Mouse (Mus musculus): ENCODE data around the gene Lyl1. TPM values are rescaled to one million over a fixed set of nuclear protein-coding genes. Genes with fewer than 3 reads are reported as not detected.

The Lyl1 gene
- 1 to 10 TPM; 2.7 to 4.3 TPM for total RNA-seq (2021)
- long read RNA-seq, experiment 1, partial matches to known transcripts = 0 of 1 reads
- long read RNA-seq, experiment 1, other reads (novel, unspliced or antisense) = 0 of 1 reads
- long read RNA-seq, experiment 2, partial matches to known transcripts = 1 of 1 reads
- long read RNA-seq, experiment 2, other reads (novel, unspliced or antisense) = 0 of 1 reads

DNA sequence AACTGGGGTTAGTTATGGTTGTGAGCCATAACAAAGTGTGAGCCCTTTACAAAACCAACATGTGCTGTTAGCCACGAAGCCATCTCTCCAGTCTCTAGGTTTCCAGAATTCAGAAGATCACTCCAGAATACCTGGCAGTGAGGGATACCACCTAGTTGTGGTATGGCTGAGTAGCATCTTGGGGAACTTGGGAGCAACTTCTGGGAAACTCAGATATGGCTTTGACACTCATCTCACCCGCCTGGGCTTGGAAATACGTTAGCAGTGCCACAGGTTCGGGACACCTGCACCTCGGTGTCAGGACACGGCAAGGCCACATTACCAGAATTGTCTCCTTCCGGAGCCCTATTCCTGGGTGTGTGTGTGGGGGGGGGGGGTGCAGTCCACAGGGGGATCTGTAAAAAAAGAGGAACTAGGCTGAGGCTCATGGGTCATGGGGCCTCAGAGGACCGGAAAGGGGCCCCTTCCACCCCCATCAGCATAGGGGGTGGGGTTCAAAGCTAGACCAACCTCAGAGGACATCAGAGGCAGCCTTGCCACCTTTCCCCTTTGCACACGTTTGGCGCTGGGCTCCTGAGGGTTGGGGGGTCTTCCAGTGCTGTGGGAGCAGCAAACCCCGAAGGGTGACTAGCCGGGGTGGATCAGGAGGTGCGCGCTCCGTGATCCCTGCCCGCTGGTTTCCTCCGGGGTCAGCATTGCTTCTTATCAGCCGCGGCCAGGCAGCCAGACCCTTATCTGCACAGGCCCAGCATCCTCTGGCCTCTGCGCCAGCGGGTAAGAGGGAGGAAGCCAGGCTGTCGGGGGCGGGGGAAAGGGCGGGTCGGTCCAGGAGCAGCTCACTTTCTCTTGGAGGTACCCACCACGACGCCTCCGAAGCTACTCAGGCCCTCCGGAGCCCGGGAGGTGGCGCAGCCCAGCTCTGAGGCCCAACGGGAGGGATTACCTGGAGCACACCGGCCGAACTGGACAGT, at the start of gene Lyl1:
TSS of gene Lyl1 (plus strand) at position 517 of the 971 bp plus-strand sequence.
- DNase-seq (ENCODE audit: low spot score in 2 of 2) = peak in 1 of 2 experiments; percentile 17
- intact Hi-C loops (cut with DNase I) = no loop called here

DNA sequence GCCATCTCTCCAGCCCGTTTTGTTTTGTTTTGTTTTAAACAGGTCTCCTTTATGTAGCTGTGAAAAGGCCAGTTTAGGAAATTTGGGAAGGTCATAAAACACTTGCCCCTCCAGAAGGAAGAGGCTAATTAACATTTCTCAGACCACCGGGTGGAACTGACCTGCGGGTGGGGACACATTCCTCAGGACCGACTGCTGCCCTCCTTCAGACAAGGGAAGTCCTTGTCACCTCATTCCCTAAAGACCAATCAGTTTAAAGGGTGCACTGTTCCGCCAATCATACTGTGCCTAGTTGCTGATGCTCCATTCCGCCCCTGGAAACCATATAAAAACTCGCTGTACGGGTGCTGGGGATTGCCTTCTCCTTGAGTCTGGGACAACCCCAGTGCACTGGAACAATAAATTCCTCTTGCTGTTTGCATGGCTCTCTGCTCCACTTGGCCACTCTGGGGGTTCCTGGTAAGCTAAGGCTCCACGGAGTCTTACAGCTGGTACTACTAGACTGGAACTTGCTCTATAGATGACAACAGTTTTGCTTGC, 48.1 kb upstream of the Lyl1 start:
- DNase-seq (ENCODE audit: low spot score in 2 of 2) = no peak
- intact Hi-C loops (cut with DNase I) = no loop called here

DNA sequence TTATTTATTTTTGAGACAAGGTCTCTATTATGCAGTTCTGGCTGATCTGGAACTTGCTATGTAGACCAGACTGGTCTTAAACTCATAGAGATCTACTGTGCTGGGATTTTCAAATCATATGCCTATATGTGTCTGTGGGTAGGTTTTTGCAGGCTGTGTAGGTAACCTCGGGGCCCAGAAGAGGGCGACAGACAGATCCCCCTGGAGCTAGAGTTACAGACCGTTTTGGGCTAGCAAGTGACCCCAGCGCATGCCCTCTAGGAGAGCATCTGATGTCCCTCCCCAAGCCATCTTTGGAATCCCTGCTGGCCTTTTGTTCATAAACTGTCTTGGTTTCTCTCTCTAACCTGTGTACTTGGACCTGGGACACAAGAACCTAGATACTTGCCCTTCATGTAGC, 46.7 kb upstream of the Lyl1 start:
- DNase-seq (ENCODE audit: low spot score in 2 of 2) = no peak

DNA sequence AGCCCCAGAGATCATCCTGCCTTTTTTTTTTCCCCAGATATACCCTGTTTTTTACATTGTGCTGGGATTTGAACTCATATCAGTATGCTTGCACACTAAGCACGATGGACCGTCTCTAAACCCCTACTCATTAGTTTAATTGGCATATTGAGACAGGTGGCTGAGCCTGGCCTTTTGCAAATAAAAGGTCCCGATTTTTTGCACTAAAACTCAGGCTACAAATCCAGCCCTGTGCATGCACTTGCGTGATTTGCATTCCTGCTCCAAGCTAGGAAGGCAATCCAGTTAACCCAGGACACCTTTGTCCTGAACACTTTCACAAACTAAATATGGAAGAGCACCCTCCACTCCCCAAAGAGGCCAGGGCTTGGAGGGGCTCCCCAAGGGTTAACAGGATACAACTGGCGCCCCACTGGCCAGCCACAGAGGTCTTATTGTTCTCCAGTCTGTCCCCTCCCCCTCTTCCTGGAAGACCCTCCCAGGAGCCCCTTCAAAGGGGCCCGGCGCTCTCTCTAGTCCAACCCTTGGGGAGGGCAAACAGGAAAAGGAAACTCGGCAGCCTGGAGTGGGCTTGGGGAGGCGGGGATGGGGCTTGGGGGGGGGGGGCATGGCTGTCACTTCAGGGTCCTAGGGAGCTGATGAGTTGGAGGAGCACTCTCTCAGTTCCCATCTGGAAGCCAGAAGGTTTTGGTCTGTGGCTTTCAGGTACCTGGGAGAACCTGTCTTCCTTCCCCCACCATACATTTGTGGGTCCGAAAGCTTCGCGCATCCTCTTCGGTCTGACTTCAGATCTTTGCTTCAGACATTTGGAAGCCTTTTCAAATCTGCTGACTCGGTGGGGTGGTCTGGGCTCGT, 45.7 kb upstream of the Lyl1 start:
- intact Hi-C loops (cut with DNase I) = no loop called here
- no peak for DNase-seq (ENCODE audit: low spot score in 2 of 2)

More for the DNA sequence above, 46.7 kb upstream of the Lyl1 start:
- intact Hi-C loops (cut with DNase I) = no loop called here

DNA sequence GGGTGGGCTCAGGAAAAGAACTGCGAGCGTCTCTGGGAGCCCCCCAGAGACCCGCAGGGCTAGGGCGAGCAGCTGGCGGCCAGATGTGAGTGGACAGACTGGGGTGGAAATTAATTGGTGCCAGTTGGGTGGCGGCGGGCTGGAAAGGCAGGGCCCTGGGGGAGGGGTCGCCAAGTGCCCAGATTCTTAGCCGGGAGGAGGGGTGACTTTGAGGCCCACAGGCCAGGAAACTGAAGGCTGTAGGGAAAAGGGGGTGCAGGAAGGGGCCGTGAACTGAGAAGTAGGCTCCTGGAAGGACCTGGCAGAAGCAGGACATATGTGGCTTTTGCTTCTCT, 45.1 kb upstream of the Lyl1 start:
- no peak for DNase-seq (ENCODE audit: low spot score in 2 of 2)
- intact Hi-C loops (cut with DNase I) = no loop called here

DNA sequence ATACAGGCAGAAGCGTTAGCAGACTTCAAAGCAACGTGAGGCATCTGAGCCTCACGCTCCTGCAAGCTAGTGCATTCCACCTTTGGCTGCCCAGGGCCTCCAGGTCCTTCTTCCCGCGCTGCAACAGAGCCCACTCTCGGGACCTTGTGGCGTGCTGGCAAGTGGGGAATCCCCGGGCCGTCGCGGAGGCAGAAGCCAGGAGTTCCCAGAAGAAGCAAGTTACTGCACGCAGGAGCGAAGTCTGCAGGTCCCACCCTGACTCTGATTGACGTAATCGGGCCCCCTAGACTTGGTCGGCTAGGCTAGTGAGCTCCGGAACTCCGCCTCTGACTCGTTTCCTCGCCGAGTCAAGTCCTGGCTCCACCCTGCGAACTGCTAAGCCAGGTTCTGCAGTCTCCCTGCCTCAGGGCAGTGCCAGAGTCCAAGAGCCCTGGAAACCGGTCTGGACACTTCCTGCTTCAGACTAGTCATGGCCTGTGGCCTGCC, 44.6 kb upstream of the Lyl1 start:
- DNase-seq (ENCODE audit: low spot score in 2 of 2) = no peak
- intact Hi-C loops (cut with DNase I) = no loop called here

DNA sequence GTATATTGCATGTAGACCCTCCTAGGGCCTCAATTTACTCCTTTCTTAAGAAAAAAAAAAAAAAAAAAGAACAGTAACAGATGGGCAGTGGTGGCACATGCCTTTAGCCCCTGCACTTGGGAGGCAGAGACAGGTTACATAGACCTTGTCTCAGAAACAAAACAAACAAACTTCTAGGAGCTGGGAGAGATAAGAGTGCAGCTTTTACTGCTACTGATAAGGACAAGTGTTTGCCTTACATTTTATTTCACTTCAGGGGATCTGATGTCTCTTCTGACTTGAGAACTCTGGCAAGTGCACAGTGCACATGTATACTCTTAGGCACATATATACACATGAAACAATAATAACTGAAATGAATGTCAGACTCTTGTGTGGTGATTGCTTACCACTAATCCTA, 44.1 kb upstream of the Lyl1 start:
- intact Hi-C loops (cut with DNase I) = no loop called here
- no peak for DNase-seq (ENCODE audit: low spot score in 2 of 2)

DNA sequence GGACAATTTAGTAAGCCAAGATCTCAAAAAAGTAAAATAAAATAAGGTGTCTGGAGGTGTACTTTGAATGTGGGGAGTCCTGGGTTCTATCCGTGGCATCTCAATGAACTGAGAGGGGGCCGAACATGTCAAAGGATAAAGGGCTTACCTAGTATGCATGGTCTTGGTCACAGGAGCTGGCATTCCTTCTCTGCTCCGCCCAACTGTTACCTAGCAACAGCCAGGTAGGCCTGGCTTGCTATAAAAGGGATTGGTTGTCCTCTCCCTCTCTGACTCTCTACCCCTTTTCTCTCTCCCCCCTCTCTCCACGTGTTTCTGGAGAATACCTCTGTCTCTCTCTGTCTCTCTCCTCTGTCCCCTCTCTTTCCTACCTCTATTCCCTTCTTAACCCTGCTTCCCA, 43.6 kb upstream of the Lyl1 start:
- intact Hi-C loops (cut with DNase I) = no loop called here

DNA sequence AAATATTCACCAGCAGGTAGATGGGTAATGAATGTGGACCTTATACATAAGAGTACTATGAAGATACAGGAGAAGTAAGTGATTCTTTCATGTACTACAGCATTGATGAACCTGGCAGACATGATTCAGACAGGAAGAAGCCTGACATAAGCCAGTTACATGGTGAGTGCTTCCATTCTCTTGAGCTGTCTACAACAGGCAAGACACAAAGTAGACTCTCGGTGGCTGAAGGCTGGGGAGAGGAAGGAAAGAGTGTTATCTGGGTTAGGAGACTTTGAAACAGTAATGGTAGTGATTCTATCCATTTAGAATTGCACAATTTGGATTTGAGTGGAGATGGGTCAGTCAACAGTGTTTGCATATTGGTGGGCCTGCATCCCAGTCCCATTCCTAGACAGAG, 42.3 kb upstream of the Lyl1 start:
- no peak for DNase-seq (ENCODE audit: low spot score in 2 of 2)
- intact Hi-C loops (cut with DNase I) = no loop called here

More for the DNA sequence above, 43.6 kb upstream of the Lyl1 start:
- no peak for DNase-seq (ENCODE audit: low spot score in 2 of 2)

DNA sequence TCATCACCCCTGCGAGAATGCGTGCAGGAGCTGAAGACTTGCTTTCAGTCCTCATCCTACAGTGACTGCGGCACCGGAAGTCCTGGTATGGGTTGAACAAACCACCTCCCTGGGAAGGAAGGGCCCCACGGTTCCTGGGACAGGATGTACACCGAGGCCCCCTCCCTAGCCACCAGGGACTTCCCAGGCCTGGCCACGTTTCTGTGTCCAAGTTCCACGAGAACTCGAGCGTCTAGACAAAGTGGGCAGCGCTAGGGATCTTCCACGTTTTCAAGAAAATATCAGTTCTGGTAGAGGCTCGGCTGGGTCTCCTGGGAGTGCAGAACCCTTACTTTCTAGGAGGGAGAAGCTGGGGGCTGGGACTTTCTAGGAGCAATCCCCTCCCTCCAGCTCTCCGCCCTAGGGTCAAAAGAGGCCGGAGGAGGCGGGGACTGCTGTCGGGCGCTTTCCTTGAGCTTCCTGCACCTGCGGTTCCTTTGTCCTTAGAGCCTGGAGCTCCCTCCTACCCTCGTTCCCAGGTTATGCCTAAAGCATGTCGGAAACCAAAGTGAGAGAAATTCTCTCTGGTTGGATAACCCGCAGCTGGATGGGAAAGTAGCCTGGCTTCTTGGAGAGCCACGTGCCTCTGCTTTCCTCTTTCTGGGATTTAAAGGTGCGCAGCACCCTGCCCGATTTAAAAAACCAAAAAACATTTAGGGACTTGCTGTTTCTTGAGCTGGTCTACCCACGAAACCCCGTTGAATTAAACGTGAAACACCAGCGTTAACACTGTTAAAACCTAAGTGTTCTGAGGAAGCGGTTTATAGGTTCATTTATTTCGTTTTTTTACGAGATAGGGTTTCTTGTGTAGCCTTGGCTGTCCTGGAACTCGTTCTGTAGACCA, 41.1 kb upstream of the Lyl1 start:
- no peak for DNase-seq (ENCODE audit: low spot score in 2 of 2)
- intact Hi-C loops (cut with DNase I) = no loop called here

DNA sequence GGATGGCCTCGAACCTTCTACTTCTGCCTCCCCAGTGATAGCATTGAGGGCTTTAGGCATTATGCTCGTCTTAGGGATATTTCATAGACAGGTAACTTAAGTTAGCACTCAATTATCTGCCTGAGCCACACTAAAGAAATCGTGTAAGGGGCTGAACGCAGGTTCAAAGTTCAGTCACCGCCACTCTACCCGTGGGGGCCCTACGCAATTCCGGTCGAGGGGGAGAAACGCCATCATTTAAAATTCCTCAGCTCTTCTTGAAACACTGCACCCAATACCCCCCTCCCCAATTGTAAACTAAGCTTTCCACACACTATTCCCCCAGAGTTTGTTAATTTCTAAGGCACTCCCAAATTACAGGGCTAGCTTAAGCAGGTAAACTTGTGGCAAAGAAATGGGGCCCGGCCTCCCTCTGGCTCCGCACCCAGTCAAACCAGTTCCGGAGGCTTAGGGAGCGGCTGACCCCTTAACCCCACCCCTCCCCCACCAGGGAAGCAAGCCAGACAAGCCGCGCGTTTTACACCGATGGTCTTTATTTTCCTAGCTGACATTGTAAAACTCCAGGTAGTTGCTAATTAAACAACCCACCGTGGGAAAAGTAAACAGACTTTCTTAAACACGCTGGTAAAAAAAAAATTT, 40.3 kb upstream of the Lyl1 start:
- DNase-seq (ENCODE audit: low spot score in 2 of 2) = no peak
- intact Hi-C loops (cut with DNase I) = no loop called here

DNA sequence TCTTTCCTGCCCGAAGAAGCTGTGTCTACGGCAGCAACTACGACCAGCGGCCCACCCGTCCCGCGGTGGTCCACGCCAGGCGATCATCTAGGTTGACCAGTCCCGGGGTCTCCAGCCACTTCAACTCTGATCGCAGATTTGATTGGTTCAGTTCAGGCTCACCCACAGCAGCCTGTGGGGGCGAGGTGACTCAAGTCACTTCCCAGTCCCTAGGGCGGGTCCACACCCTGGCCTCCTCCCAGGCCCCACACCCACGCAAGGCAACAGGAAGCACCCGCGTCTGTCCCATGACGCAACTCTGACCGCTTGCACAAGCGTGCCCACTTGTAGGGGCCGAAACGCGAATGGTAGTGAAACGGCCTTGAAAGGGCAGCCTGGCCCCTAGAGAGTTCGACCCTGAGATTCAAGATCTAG, 39.8 kb upstream of the Lyl1 start:
- DNase-seq (ENCODE audit: low spot score in 2 of 2) = no peak
- intact Hi-C loops (cut with DNase I) = no loop called here

DNA sequence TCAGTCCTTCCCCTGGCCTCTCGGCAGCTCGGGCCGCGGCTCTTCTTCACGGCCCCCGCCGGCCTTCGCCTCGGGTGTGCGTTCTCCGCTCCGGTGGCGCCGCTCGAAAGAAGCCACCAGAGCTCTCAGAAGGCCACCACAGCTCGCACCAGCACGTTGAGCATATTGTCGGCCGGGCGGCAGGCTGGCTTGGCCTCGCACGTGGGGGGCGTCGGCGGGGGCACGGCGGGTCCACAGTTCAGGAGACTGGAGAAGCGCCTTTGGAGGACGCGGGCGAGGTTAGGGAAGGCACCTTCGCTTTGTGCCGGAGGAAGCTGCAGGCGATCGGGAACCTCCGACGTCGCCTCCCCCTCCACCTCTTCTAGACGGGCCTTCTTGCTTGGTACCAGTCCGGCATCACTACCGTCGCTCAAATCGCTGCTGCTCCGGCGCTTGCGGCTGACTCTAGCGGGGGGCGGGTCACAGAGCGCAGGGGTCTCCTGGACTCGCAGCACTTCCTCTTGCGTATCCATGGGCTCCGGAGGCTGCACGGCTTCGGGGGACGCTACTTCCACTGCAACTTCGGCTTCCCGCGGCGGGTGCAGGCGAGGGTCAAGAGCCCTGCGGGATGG, 39.2 kb upstream of the Lyl1 start:
- intact Hi-C loops (cut with DNase I) = no loop called here
- no peak for DNase-seq (ENCODE audit: low spot score in 2 of 2)

DNA sequence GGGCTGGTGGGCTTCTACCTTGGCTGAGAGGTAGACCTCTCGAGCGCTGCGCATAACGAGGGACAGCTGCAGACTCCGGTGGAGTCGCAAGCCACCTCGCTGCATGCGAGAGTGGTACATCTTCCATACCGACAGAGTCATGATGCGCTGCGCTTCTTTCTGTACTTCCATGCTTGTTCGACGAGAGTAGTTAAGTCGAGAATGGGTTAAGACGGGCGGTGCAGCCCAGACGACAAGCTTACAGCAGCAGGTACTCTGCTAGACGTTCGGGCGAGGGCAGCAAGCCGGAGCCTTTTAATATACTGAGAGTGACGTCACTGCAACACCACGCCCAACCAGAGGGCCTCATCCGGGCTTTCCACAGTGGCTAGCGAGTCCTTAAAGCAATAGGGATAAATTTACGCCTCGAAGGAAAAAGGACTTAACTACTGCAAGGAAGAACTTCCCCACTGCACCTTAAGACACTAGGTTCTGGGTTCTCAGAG, 38.6 kb upstream of the Lyl1 start, which contains the start of gene Ier2:
TSS of gene Ier2 (minus strand) at position 272 of the 485 bp plus-strand sequence.
- peak; percentile 95 to 96 for DNase-seq (ENCODE audit: low spot score in 2 of 2)
- intact Hi-C loops (cut with DNase I) = no loop called here

DNA sequence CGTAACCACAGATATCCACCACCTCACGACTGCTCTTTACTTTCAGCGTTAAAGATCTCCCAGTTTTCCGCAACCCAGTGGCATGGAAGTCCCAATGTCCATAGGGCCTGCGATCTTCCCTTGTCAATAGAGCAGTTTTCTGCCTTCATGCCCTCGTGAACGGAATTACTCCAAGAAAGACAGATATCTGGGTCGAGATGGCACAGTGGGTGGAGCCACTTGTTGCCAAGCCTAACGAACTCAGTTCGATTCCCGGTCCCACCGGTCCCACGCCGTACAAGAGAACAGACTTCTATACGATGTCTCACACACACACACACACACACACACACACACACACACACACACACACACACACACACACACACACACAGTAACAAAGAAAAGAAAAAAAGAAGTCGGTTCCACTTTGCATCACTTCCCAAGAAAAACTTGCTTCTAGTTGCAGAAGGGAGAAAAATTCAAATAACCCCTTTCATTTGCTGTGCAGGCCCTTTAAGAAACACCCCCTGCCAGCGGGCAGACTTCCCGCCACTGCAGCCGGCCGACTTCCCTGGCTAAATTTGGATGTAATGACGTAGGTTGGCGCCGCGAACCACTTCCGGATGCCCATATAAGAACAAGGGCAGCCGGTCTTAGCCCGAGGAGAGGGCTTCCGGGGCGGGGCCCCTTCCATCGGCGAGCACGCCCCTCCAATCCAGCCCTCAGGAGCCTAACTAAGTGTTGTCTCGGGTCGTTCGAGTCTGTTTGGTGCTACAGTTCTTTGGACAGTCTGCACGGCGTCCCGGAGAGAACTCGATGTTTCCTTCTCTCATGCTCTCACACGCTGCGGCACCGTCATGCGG, 37.6 kb upstream of the Lyl1 start:
- DNase-seq (ENCODE audit: low spot score in 2 of 2) = peak; percentile 97 to 98
- intact Hi-C loops (cut with DNase I) = no loop called here

DNA sequence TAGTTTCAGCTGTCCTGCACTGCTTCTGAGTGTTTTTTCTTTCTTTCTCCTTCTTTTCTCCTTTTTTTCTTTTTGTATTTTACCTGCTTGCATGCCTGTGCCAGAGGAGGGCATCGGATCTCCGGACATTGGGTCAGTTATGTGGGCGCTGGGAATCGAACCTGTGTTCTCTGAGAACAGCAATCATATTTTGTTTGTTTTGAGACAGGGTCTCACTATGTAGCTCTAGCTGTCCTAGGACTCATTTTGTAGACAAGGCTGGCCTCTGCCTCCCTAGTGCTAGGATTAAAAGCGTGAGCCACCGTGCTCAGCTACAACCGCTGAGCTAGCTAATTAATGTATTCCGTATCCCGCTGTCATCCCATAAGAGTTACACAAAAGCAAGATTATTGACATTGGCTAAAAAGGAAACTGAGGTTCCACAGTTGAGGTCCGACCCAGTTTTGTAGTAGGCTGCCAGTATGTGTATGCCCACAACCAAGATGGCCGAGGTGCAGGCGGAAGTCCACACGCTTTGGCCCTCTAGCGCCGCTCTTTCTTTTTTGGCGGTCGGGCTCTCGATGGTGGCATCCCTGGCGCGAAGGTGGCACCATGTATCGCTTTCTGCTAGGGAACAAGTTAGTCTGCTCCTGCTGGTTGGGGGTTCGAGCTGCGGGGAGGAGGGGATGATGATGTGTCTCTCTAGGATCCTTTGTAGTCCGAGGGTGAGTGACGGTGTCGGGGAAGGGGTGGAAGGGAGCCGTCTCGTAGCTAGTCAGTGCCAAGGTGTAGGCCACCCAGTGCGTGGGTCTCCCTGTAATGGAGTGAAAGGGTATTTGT, 36.5 kb upstream of the Lyl1 start:
- intact Hi-C loops (cut with DNase I) = no loop called here
- peak; percentile 83 to 85 for DNase-seq (ENCODE audit: low spot score in 2 of 2)
